Mouse (Mus musculus) cortical plate, adult 2 months (tissue): ENCODE results near the gene Homer2.

Experiments used
- CTCF ChIP-seq: fragments of 200-500 bp; IDR thresholded peaks from 2 replicates; pipeline ENCODE4 v1.5.1; 2011; ENCODE audit warnings: mild to moderate bottlenecking, control low read depth, low read length; ENCODE audit not compliant: insufficient read depth; ENCODE audit errors: extremely low read depth
- POLR2A ChIP-seq: fragments of 200-500 bp; IDR thresholded peaks from 2 replicates; pipeline ENCODE4 v1.6.1; 2011; ENCODE audit warnings: mild to moderate bottlenecking, low read length, control low read depth; ENCODE audit not compliant: insufficient read depth; ENCODE audit errors: extremely low read depth

GRCm38 (mm10) chr7:81740010-81740409 lies 32.7 kb upstream of the Homer2 start:
- TF ChIP-seq CTCF (no peak), POLR2A (no peak)
